Mouse (Mus musculus) cerebellum, adult 2 months (tissue): ENCODE measurements around the gene Ttbk2.

Experiments used
- CTCF ChIP-seq: fragments of 200-500 bp; IDR thresholded peaks from 2 replicates; pipeline ENCODE4 v1.5.1; 2011; ENCODE audit warnings: low read depth, mild to moderate bottlenecking, control low read depth, low read length, moderate library complexity, borderline replicate concordance; ENCODE audit not compliant: insufficient read depth
- POLR2A ChIP-seq: fragments of 200-500 bp; IDR thresholded peaks from 2 replicates; pipeline ENCODE4 v1.6.1; 2011; ENCODE audit warnings: low read length, control low read depth, borderline replicate concordance; ENCODE audit not compliant: insufficient read depth

DNA sequence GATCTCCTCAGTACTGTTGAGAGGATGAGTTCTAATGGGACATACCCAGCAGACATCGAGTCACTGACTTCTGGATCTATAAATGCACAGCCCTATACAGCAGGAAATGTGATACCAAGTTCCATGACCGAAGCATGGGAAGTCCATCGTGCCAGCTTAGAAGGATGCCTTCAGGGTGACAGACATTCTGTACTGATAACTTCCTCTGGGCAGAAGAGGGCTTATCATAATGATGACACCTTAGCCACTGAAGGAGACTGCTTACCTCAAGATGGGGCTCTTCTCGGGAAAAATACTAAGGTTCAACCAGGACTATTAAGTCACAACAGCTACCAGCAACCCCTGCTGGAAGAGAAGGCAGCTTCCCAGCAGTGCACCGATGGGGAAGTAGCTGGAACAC, 152.6 kb downstream of the Ttbk2 start:
- TF ChIP-seq POLR2A = no peak
- no peak for TF ChIP-seq CTCF
